Mouse (Mus musculus): ENCODE measurements around the gene Zbtb16. TPM values are rescaled to one million over a fixed set of nuclear protein-coding genes. Genes with fewer than 3 reads are reported as not detected.

The Zbtb16 gene
- polyA plus RNA-seq, 1 experiment: 1.8 TPM

GRCm38 (mm10) chr9:48795095-48795494, 40.9 kb downstream of the Zbtb16 start:
- Histone ChIP-seq H3K27me3 (ENCODE audit: control insufficient read depth, insufficient read depth, low read length) (no peaks in the 10 kb centered on the region), H3K27ac (ENCODE audit: insufficient read depth, low read depth, low read length) (no peak overlapping the region), H3K4me3 (ENCODE audit: low read depth, low read length) (no peak overlapping the region), H3K4me1 (ENCODE audit: control insufficient read depth, insufficient read depth, insufficient read length, low read length) (peaks cover 3% of the 10 kb centered on the region), H3K36me3 (ENCODE audit: control insufficient read depth, insufficient read depth, low read length) (no peaks in the 10 kb centered on the region)
- no peak for TF ChIP-seq POLR2A (IDR thresholded peaks at IDR 0.05; ENCODE audit: low read depth, low read length)
- no peak for TF ChIP-seq CTCF (IDR thresholded peaks at IDR 0.05; ENCODE audit: extremely low read depth, insufficient read length, insufficient replicate concordance, low read depth, low read length)
- WGBS: 44% methylated on average over 8 of the region's 8 CpGs

- Histone ChIP-seq H3K36me3 (ENCODE audit: control insufficient read depth, insufficient read depth, low read length) (no peaks in the 10 kb centered on the region), H3K27ac (ENCODE audit: insufficient read depth, low read depth, low read length) (no peak overlapping the region), H3K4me1 (ENCODE audit: control insufficient read depth, insufficient read depth, insufficient read length, low read length) (peaks cover 3% of the 10 kb centered on the region), H3K4me3 (ENCODE audit: low read depth, low read length) (no peak overlapping the region), H3K27me3 (ENCODE audit: control insufficient read depth, insufficient read depth, low read length) (no peaks in the 10 kb centered on the region)
- TF ChIP-seq POLR2A (IDR thresholded peaks at IDR 0.05; ENCODE audit: low read depth, low read length): no peak
- no peak for TF ChIP-seq CTCF (IDR thresholded peaks at IDR 0.05; ENCODE audit: extremely low read depth, insufficient read length, insufficient replicate concordance, low read depth, low read length)
- 83% methylated on average over 2 of the region's 2 CpGs for WGBS
Measured at GRCm38 (mm10) chr9:48794463-48794862, 41.6 kb downstream of the Zbtb16 start.

- no peak for TF ChIP-seq CTCF (IDR thresholded peaks at IDR 0.05; ENCODE audit: extremely low read depth, insufficient read length, insufficient replicate concordance, low read depth, low read length)
- no peak for TF ChIP-seq POLR2A (IDR thresholded peaks at IDR 0.05; ENCODE audit: low read depth, low read length)
- 64% methylated on average over 4 of the region's 4 CpGs for WGBS
- Histone ChIP-seq H3K27ac (ENCODE audit: insufficient read depth, low read depth, low read length) (no peak overlapping the region), H3K4me1 (ENCODE audit: control insufficient read depth, insufficient read depth, insufficient read length, low read length) (peaks cover 3% of the 10 kb centered on the region), H3K4me3 (ENCODE audit: low read depth, low read length) (no peak overlapping the region), H3K27me3 (ENCODE audit: control insufficient read depth, insufficient read depth, low read length) (no peaks in the 10 kb centered on the region), H3K36me3 (ENCODE audit: control insufficient read depth, insufficient read depth, low read length) (no peaks in the 10 kb centered on the region)
Measured at GRCm38 (mm10) chr9:48793638-48794188, 42.3 kb downstream of the Zbtb16 start.

GRCm38 (mm10) chr9:48790575-48790974, 45.4 kb downstream of the Zbtb16 start:
- no peak overlapping the region for H3K4me3 ChIP-seq (ENCODE audit: low read depth, low read length)
- H3K36me3 ChIP-seq (ENCODE audit: control insufficient read depth, insufficient read depth, low read length): no peaks in the 10 kb centered on the region
- TF ChIP-seq POLR2A (IDR thresholded peaks at IDR 0.05; ENCODE audit: low read depth, low read length) (no peak), CTCF (IDR thresholded peaks at IDR 0.05; ENCODE audit: extremely low read depth, insufficient read length, insufficient replicate concordance, low read depth, low read length) (no peak)
- peaks cover 3% of the 10 kb centered on the region for H3K4me1 ChIP-seq (ENCODE audit: control insufficient read depth, insufficient read depth, insufficient read length, low read length)
- no peaks in the 10 kb centered on the region for H3K27me3 ChIP-seq (ENCODE audit: control insufficient read depth, insufficient read depth, low read length)
- 88% methylated on average over 10 of the region's 10 CpGs for WGBS
- no peak overlapping the region for H3K27ac ChIP-seq (ENCODE audit: insufficient read depth, low read depth, low read length)

- no peak overlapping the region for H3K27ac ChIP-seq (ENCODE audit: insufficient read depth, low read depth, low read length)
- no peaks in the 10 kb centered on the region; the same call in 1 of the 2 replicates for H3K4me1 ChIP-seq (ENCODE audit: control insufficient read depth, insufficient read depth, insufficient read length, low read length)
- no peaks in the 10 kb centered on the region for H3K36me3 ChIP-seq (ENCODE audit: control insufficient read depth, insufficient read depth, low read length)
- WGBS: 67% methylated on average over 9 of the region's 9 CpGs
- H3K4me3 ChIP-seq (ENCODE audit: low read depth, low read length): no peak overlapping the region
- no peaks in the 10 kb centered on the region for H3K27me3 ChIP-seq (ENCODE audit: control insufficient read depth, insufficient read depth, low read length)
- no peak for TF ChIP-seq CTCF (IDR thresholded peaks at IDR 0.05; ENCODE audit: extremely low read depth, insufficient read length, insufficient replicate concordance, low read depth, low read length)
- TF ChIP-seq POLR2A (IDR thresholded peaks at IDR 0.05; ENCODE audit: low read depth, low read length): no peak
Measured at GRCm38 (mm10) chr9:48787906-48788410, 48.1 kb downstream of the Zbtb16 start.

GRCm38 (mm10) chr9:48787321-48787720, 48.7 kb downstream of the Zbtb16 start:
- TF ChIP-seq POLR2A (IDR thresholded peaks at IDR 0.05; ENCODE audit: low read depth, low read length): no peak
- TF ChIP-seq CTCF (IDR thresholded peaks at IDR 0.05; ENCODE audit: extremely low read depth, insufficient read length, insufficient replicate concordance, low read depth, low read length): no peak
- H3K27ac ChIP-seq (ENCODE audit: insufficient read depth, low read depth, low read length): no peak overlapping the region
- no peaks in the 10 kb centered on the region for H3K36me3 ChIP-seq (ENCODE audit: control insufficient read depth, insufficient read depth, low read length)
- 15% methylated on average over 1 of the region's 1 CpGs for WGBS
- no peaks in the 10 kb centered on the region for H3K4me1 ChIP-seq (ENCODE audit: control insufficient read depth, insufficient read depth, insufficient read length, low read length)
- H3K27me3 ChIP-seq (ENCODE audit: control insufficient read depth, insufficient read depth, low read length): no peaks in the 10 kb centered on the region
- no peak overlapping the region for H3K4me3 ChIP-seq (ENCODE audit: low read depth, low read length)

GRCm38 (mm10) chr9:48786814-48787213, 49.2 kb downstream of the Zbtb16 start:
- Histone ChIP-seq H3K36me3 (ENCODE audit: control insufficient read depth, insufficient read depth, low read length) (no peaks in the 10 kb centered on the region), H3K27ac (ENCODE audit: insufficient read depth, low read depth, low read length) (no peak overlapping the region), H3K27me3 (ENCODE audit: control insufficient read depth, insufficient read depth, low read length) (no peaks in the 10 kb centered on the region), H3K4me3 (ENCODE audit: low read depth, low read length) (no peak overlapping the region), H3K4me1 (ENCODE audit: control insufficient read depth, insufficient read depth, insufficient read length, low read length) (no peaks in the 10 kb centered on the region)
- WGBS: 73% methylated on average over 6 of the region's 6 CpGs
- no peak for TF ChIP-seq POLR2A (IDR thresholded peaks at IDR 0.05; ENCODE audit: low read depth, low read length)
- no peak for TF ChIP-seq CTCF (IDR thresholded peaks at IDR 0.05; ENCODE audit: extremely low read depth, insufficient read length, insufficient replicate concordance, low read depth, low read length)
